Mouse (Mus musculus) spleen, postnatal 36 days (tissue): ENCODE data around the gene Gm42957.
"Not testable (repeated sequence)": the region's sequence is repeated elsewhere in the genome, so short reads cannot be mapped to it uniquely, and the experiment has no call there.

Experiments used
- DNase-seq, 2 experiments: peaks; one replicate each; pipeline ENCODE4 v3.0.0; 2022; ENCODE audit warnings: low spot score in 2 of 2, mixed read lengths in 1 of 2

The Gm42957 gene

GRCm38 (mm10) chr3:96623201-96623600, 12.1 kb upstream of the Gm42957 start:
- DNase-seq: no peak

GRCm38 (mm10) chr3:96629729-96630600, 5.3 kb upstream of the Gm42957 start, which contains the start of gene Rbm8a:
TSS of gene Rbm8a (plus strand) at chr3:96629933.
- peak; percentile 94 to 96 for DNase-seq

GRCm38 (mm10) chr3:96632058-96632457, 3.2 kb upstream of the Gm42957 start:
- DNase-seq: no peak

GRCm38 (mm10) chr3:96634015-96634414, 1.3 kb upstream of the Gm42957 start:
- no peak for DNase-seq

GRCm38 (mm10) chr3:96635906-96636305, 632 bp downstream of the Gm42957 start:
- DNase-seq: no peak

GRCm38 (mm10) chr3:96636448-96636847, 1.2 kb downstream of the Gm42957 start:
- no peak for DNase-seq

- peak; percentile 58 to 66 for DNase-seq
These were observed 3.9 kb downstream of the Gm42957 start for GRCm38 (mm10) chr3:96639219-96639618.

GRCm38 (mm10) chr3:96645018-96645649, 9.9 kb downstream of the Gm42957 start, which contains the start of gene Itga10:
TSS of gene Itga10 (plus strand) at chr3:96645584.
- peak in 1 of 2 experiments; percentile 14 for DNase-seq

- no peak for DNase-seq
These were observed 12.1 kb downstream of the Gm42957 start for GRCm38 (mm10) chr3:96647365-96647764.

- DNase-seq: peak; percentile 24 to 47
These were observed 25.6 kb downstream of the Gm42957 start for GRCm38 (mm10) chr3:96660901-96661300.

- DNase-seq: no peak
These were observed 27.6 kb downstream of the Gm42957 start for GRCm38 (mm10) chr3:96662731-96663316.

- DNase-seq: peak; percentile 31 to 50
These were observed 28.4 kb downstream of the Gm42957 start for GRCm38 (mm10) chr3:96663432-96664239.

- DNase-seq: not testable (repeated sequence)
These were observed 30.6 kb downstream of the Gm42957 start for GRCm38 (mm10) chr3:96665732-96666363.

- DNase-seq: no peak
These were observed 31.6 kb downstream of the Gm42957 start for GRCm38 (mm10) chr3:96666916-96667315.

- DNase-seq: no peak
These were observed 32.0 kb downstream of the Gm42957 start for GRCm38 (mm10) chr3:96667316-96667715.

- DNase-seq: no peak
These were observed 33.3 kb downstream of the Gm42957 start for GRCm38 (mm10) chr3:96668424-96669067.

GRCm38 (mm10) chr3:96669727-96670468, 34.6 kb downstream of the Gm42957 start, which contains the start of gene Ankrd35:
TSS of gene Ankrd35 (plus strand) at chr3:96670131.
- DNase-seq: peak; percentile 83 to 84

GRCm38 (mm10) chr3:96671519-96671918, 36.2 kb downstream of the Gm42957 start:
- no peak for DNase-seq

- DNase-seq: no peak
These were observed 38.2 kb downstream of the Gm42957 start for GRCm38 (mm10) chr3:96673514-96673913.

- no peak for DNase-seq
These were observed 39.2 kb downstream of the Gm42957 start for GRCm38 (mm10) chr3:96674442-96674841.
